Mouse (Mus musculus) heart, embryonic 11.5 days (tissue): ENCODE measurements around the gene Cplx3. TPM values are rescaled to one million over a fixed set of nuclear protein-coding genes. Genes with fewer than 3 reads are reported as not detected.

Experiments
- ATAC-seq: fragments of 200-750 bp; cut with Nextera tagmentation; replicated peaks from 2 replicates; pipeline ENCODE4 v1.8.0; 2017; ENCODE audit warnings: moderate library complexity; ENCODE audit not compliant: insufficient number of reproducible peaks, low FRiP score, low TSS enrichment
- H3K27ac ChIP-seq: fragments of 300-500 bp; sonication (generic); 2 replicates; pipeline ENCODE4 v1.5.1; 2014; ENCODE audit warnings: mild to moderate bottlenecking, low read depth, low read length
- H3K27me3 ChIP-seq: fragments of 300-500 bp; sonication (generic); 2 replicates; pipeline ENCODE4 v1.6.1; 2014; ENCODE audit warnings: mild to moderate bottlenecking, low read length, mixed read lengths; ENCODE audit not compliant: control insufficient read depth, insufficient read depth
- H3K36me3 ChIP-seq: fragments of 300-500 bp; sonication (generic); 2 replicates; pipeline ENCODE4 v1.6.1; 2014; ENCODE audit warnings: mild to moderate bottlenecking, low read length, moderate library complexity, mixed read lengths; ENCODE audit not compliant: control insufficient read depth, insufficient read depth
- H3K4me1 ChIP-seq: fragments of 300-500 bp; sonication (generic); 2 replicates; pipeline ENCODE4 v1.6.1; 2014; ENCODE audit warnings: low read length; ENCODE audit not compliant: control insufficient read depth, insufficient read depth
- H3K4me2 ChIP-seq: fragments of 300-500 bp; sonication (generic); 2 replicates; pipeline ENCODE4 v1.6.1; 2014; ENCODE audit warnings: mild to moderate bottlenecking, moderate library complexity
- H3K4me3 ChIP-seq: fragments of 300-500 bp; sonication (generic); 2 replicates; pipeline ENCODE4 v1.5.1; 2014; ENCODE audit warnings: low read depth, low read length
- H3K9ac ChIP-seq: fragments of 300-500 bp; sonication (generic); 2 replicates; pipeline ENCODE4 v1.6.1; 2014; ENCODE audit warnings: mild to moderate bottlenecking, low read depth, low read length, moderate library complexity
- H3K9me3 ChIP-seq: fragments of 300-500 bp; sonication (generic); replicated peaks from 2 replicates; pipeline ENCODE4 v1.6.1; 2016; ENCODE audit warnings: low read length; ENCODE audit not compliant: control insufficient read depth
- WGBS: fragments of 180-500 bp; shearing (Covaris S2); extraction: QIAGEN DNeasy Blood & Tissue Kit; methylation state at CpG from one replicate; pipeline ENCODE4 v1.1.7; 2014; ENCODE audit not compliant: insufficient replicate concordance; 5-methylcytosine and 5-hydroxymethylcytosine counted together
- polyA plus RNA-seq: library from polyadenylated mRNA; unstranded; fragments of >200 nt; fragmentation: Nextera tagmentation; extraction: Ambion mirVana; gene quantifications from 2 replicates; pipeline ENCODE4 v1.2.1, GENCODE M21; 2014

Gene Cplx3
- polyA plus RNA-seq, 1 experiment from 2014 or later, result not detected

GRCm38 (mm10) chr9:57554753-57555152, 51.3 kb downstream of the Cplx3 start:
- no peak for ATAC-seq
- H3K9me3 ChIP-seq, result no peaks in the 10 kb centered on the region
- no peak overlapping the region for H3K4me2 ChIP-seq
- no peaks in the 10 kb centered on the region for H3K27me3 ChIP-seq
- no peak overlapping the region for H3K27ac ChIP-seq
- no peak overlapping the region for H3K9ac ChIP-seq
- H3K36me3 ChIP-seq, result no peaks in the 10 kb centered on the region
- H3K4me3 ChIP-seq, result no peak overlapping the region
- WGBS, result 40% methylated on average over 3 of the region's 3 CpGs
- peaks cover 13% of the 10 kb centered on the region for H3K4me1 ChIP-seq

DNA sequence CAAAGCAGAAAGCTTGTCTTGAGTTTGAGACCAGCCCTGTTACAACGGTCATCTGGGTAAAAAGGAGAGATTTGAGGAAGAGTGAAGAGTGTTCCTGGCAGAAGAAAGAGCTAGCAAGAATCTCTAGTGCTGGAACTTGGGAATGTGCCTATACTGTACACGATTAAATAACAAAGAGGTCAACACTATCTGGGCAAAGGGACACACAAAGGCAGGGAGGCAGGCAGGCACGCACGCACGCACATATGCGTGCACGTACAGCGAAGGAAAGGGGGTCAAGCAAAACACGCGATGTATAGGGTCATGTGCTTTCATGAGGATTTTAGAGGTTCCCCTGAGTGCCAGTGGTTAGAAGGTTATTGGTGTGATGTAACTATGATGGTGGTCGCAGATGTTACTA, 53.0 kb downstream of the Cplx3 start:
- no peak overlapping the region for H3K9ac ChIP-seq
- ATAC-seq, result no peak
- no peak overlapping the region for H3K4me3 ChIP-seq
- no peaks in the 10 kb centered on the region for H3K27me3 ChIP-seq
- no peak overlapping the region for H3K27ac ChIP-seq
- peaks cover 14% of the 10 kb centered on the region for H3K4me1 ChIP-seq
- 69% methylated on average over 11 of the region's 11 CpGs for WGBS
- H3K36me3 ChIP-seq, result 0 out of 2 replicates have a peak, but pooled peaks cover 3% of the 10 kb centered on the region
- no peak overlapping the region for H3K4me2 ChIP-seq
- no peaks in the 10 kb centered on the region for H3K9me3 ChIP-seq

DNA sequence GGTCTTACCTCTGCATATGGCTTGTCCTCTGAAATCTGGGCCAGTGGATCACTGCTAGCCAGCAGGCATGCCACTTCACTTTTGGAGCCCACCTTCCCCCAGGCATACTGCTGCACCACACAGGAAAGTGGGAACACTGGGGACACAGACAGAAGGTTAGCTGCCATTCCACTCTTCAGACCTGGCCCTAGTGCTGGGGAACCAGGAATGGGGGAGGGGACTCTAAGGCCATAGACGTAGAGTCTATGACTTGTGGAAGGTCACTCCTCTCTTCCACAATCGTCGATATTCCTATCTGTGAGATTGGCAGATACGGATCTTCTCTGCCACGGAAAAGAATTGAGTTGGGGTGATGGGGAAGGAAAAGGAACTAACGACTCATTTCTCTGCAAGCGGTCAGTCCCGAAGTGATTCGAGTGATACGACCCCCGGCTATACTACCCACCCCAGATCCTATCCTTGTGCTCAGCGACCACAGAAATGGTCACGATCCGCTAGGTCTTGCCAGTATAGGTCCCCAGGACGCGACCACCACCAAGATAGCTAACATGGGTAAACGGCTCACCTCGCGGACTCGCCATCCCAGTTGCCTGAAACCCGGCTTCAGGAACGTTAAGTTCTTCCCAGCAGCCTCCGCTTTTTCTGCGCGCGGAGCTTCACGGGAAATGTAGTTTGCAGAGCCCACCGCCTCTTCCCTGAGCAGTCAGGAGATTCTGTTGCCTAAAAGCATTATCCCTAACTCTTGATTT, 53.8 kb downstream of the Cplx3 start, which contains the start of gene Mpi:
Gene Mpi (minus strand): TSS at position 625 of the 749 bp plus-strand sequence.
- Histone ChIP-seq H3K27ac (no peak within 1 kb of the TSS), H3K9me3 (no peaks in the 10 kb centered on the region), H3K36me3 (peaks cover 3% of the 10 kb centered on the region; the same call in 1 of the 2 replicates), H3K4me1 (peaks cover 17% of the 10 kb centered on the region), H3K27me3 (no peaks in the 10 kb centered on the region), H3K4me3 (peak within 1 kb of the TSS; percentile 63), H3K9ac (peak within 1 kb of the TSS; percentile 75), H3K4me2 (peak within 1 kb of the TSS; percentile 76)
- 0 out of 2 replicates have a peak, but pooled peaks have one; percentile 41 for ATAC-seq
- under 1% methylated on average over 28 of the region's 28 CpGs for WGBS

GRCm38 (mm10) chr9:57550126-57550862, 55.8 kb downstream of the Cplx3 start:
- WGBS, result 65% methylated on average over 11 of the region's 11 CpGs
- H3K4me3 ChIP-seq, result no peak overlapping the region
- no peaks in the 10 kb centered on the region for H3K27me3 ChIP-seq
- H3K4me2 ChIP-seq, result no peak overlapping the region; the same call in 1 of the 2 replicates
- peak overlapping the region; percentile 12; the same call in 1 of the 2 replicates for H3K9ac ChIP-seq
- H3K36me3 ChIP-seq, result peaks cover 13% of the 10 kb centered on the region
- no peak; the same call in 1 of the 2 replicates for ATAC-seq
- H3K27ac ChIP-seq, result peak overlapping the region; percentile 61
- peaks cover 17% of the 10 kb centered on the region for H3K4me1 ChIP-seq
- H3K9me3 ChIP-seq, result no peaks in the 10 kb centered on the region

Other genes starting within 250 kb of the Cplx3 start
- 18.7 and 21.8 TPM in 2 replicates for gene Ppcdc, start 166.2 kb downstream of the Cplx3 start, polyA plus RNA-seq
- gene Scamp5, start 138.2 kb downstream of the Cplx3 start, polyA plus RNA-seq, result 5.8 and 7.9 TPM in 2 replicates
- gene Rpp25, start 102.3 kb downstream of the Cplx3 start, polyA plus RNA-seq, result 16.3 and 17.1 TPM in 2 replicates
- gene Cox5a, start 85.0 kb downstream of the Cplx3 start, polyA plus RNA-seq, result 1,178 and 1,213 TPM in 2 replicates
- 12.1 and 12.6 TPM in 2 replicates for gene Fam219b, start 68.8 kb downstream of the Cplx3 start, polyA plus RNA-seq
- 67.5 and 76.1 TPM in 2 replicates for gene Mpi, start 53.5 kb downstream of the Cplx3 start, polyA plus RNA-seq
- gene Scamp2, start 45.3 kb downstream of the Cplx3 start, polyA plus RNA-seq, result 53.3 and 54.9 TPM in 2 replicates
- gene Ulk3, start 16.8 kb downstream of the Cplx3 start, polyA plus RNA-seq, result 10.0 and 12.4 TPM in 2 replicates
- gene Lman1l, start 14.5 kb upstream of the Cplx3 start, polyA plus RNA-seq, result not detected in 2 replicates
- gene Csk, start 47.4 kb upstream of the Cplx3 start, polyA plus RNA-seq, result 15.9 and 18.6 TPM in 2 replicates
- not detected in 2 replicates for gene Cyp1a2, start 77.4 kb upstream of the Cplx3 start, polyA plus RNA-seq
- not detected in 2 replicates for gene Cyp1a1, start 81.6 kb upstream of the Cplx3 start, polyA plus RNA-seq
- 14.3 and 15.5 TPM in 2 replicates for gene Edc3, start 102.3 kb upstream of the Cplx3 start, polyA plus RNA-seq
- gene Clk3, start 159.6 kb upstream of the Cplx3 start, polyA plus RNA-seq, result 64.2 and 73.5 TPM in 2 replicates
- gene Arid3b, start 230.5 kb upstream of the Cplx3 start, polyA plus RNA-seq, result 28.0 and 31.7 TPM in 2 replicates